Mouse (Mus musculus) frontal cortex, postnatal 25 days (tissue): Measurements from ENCODE around the gene Cracr2b.

Experiments
- DNase-seq, 2 experiments: peaks; one replicate each; pipeline ENCODE4 v3.0.0; 2022; ENCODE audit warnings: low spot score in 2 of 2

Cracr2b gene

GRCm38 (mm10) chr7:141454967-141455551, 5.8 kb upstream of the Cracr2b start, which contains the start of gene Pnpla2:
Pnpla2 (plus strand) TSS chr7:141455198.
- peak; percentile 78 to 86 for DNase-seq

- no peak for DNase-seq
These were observed 5.1 kb upstream of the Cracr2b start for GRCm38 (mm10) chr7:141455610-141456314.

GRCm38 (mm10) chr7:141456739-141457138, 4.2 kb upstream of the Cracr2b start:
- DNase-seq, result no peak

GRCm38 (mm10) chr7:141457236-141457635, 3.7 kb upstream of the Cracr2b start:
- DNase-seq, result no peak

GRCm38 (mm10) chr7:141457986-141458660, 2.8 kb upstream of the Cracr2b start:
- DNase-seq, result no peak

GRCm38 (mm10) chr7:141458661-141459060, 2.2 kb upstream of the Cracr2b start:
- DNase-seq, result no peak

- DNase-seq, result no peak
These were observed 1.6 kb upstream of the Cracr2b start for GRCm38 (mm10) chr7:141459301-141459711.

GRCm38 (mm10) chr7:141460001-141460390, 898 bp upstream of the Cracr2b start:
- DNase-seq, result no peak

- no peak for DNase-seq
These were observed 833 bp downstream of the Cracr2b start for GRCm38 (mm10) chr7:141461521-141462332.

- DNase-seq, result no peak
These were observed 1.5 kb downstream of the Cracr2b start for GRCm38 (mm10) chr7:141462333-141462821.

- DNase-seq, result no peak
These were observed 3.1 kb downstream of the Cracr2b start for GRCm38 (mm10) chr7:141463824-141464602.

GRCm38 (mm10) chr7:141464603-141465201, 3.8 kb downstream of the Cracr2b start:
- no peak for DNase-seq

- no peak for DNase-seq
These were observed 4.6 kb downstream of the Cracr2b start for GRCm38 (mm10) chr7:141465388-141466044.

- DNase-seq, result no peak
These were observed 5.1 kb downstream of the Cracr2b start for GRCm38 (mm10) chr7:141466045-141466394.

- DNase-seq, result no peak
These were observed 5.8 kb downstream of the Cracr2b start for GRCm38 (mm10) chr7:141466607-141467148.

GRCm38 (mm10) chr7:141467230-141468030, 6.5 kb downstream of the Cracr2b start, which contains the start of gene Cd151:
Cd151 (plus strand) TSS chr7:141467392.
- no peak for DNase-seq

GRCm38 (mm10) chr7:141468164-141468521, 7.2 kb downstream of the Cracr2b start:
- DNase-seq, result no peak

GRCm38 (mm10) chr7:141468522-141469211, 7.8 kb downstream of the Cracr2b start:
- no peak for DNase-seq
